Mouse (Mus musculus) kidney, embryonic 15.5 days (tissue): Measurements from ENCODE around the gene Syt16. TPM values are rescaled to one million over a fixed set of nuclear protein-coding genes. Genes with fewer than 3 reads are reported as not detected.

Source experiments
- ATAC-seq: fragments of 200-750 bp; cut with Nextera tagmentation; replicated peaks from 2 replicates; pipeline ENCODE4 v1.8.0; 2017; ENCODE audit warnings: moderate TSS enrichment; ENCODE audit not compliant: low FRiP score
- H3K27ac ChIP-seq: fragments of 300-500 bp; sonication (generic); 2 replicates; pipeline ENCODE4 v1.5.1; 2015; ENCODE audit warnings: mild to moderate bottlenecking, inconsistent platforms
- H3K27me3 ChIP-seq: fragments of 300-500 bp; sonication (generic); 2 replicates; pipeline ENCODE4 v1.6.1; 2015; ENCODE audit warnings: inconsistent platforms
- H3K36me3 ChIP-seq: fragments of 300-500 bp; sonication (generic); 2 replicates; pipeline ENCODE4 v1.6.1; 2015; ENCODE audit warnings: inconsistent platforms
- H3K4me1 ChIP-seq: fragments of 300-500 bp; sonication (generic); 2 replicates; pipeline ENCODE4 v1.6.1; 2015; ENCODE audit warnings: inconsistent platforms
- H3K4me2 ChIP-seq: fragments of 300-500 bp; sonication (generic); 2 replicates; pipeline ENCODE4 v1.6.1; 2015; ENCODE audit warnings: moderate library complexity, mild to moderate bottlenecking, inconsistent platforms
- H3K4me3 ChIP-seq: fragments of 300-500 bp; sonication (generic); replicated peaks from 2 replicates; pipeline ENCODE4 v1.5.1; 2015; ENCODE audit warnings: mild to moderate bottlenecking, inconsistent platforms
- H3K9ac ChIP-seq: fragments of 300-500 bp; sonication (generic); 2 replicates; pipeline ENCODE4 v1.6.1; 2015; ENCODE audit warnings: mild to moderate bottlenecking, inconsistent platforms
- H3K9me3 ChIP-seq: fragments of 300-500 bp; sonication (generic); replicated peaks from 2 replicates; pipeline ENCODE4 v1.6.1; 2016; ENCODE audit warnings: inconsistent platforms
- WGBS: fragments of 180-500 bp; shearing (Covaris S2); methylation state at CpG from one replicate; pipeline ENCODE4 v1.1.7; 2015; ENCODE audit warnings: mixed read lengths; 5-methylcytosine and 5-hydroxymethylcytosine counted together
- polyA plus RNA-seq: library from polyadenylated mRNA; unstranded; fragments of >200 nt; fragmentation: Nextera tagmentation; extraction: Ambion mirVana; gene quantifications from 2 replicates; pipeline ENCODE4 v1.2.1, GENCODE M21; 2015

Gene Syt16
- polyA plus RNA-seq, 1 experiment from 2014 or later: 0.84 TPM

DNA sequence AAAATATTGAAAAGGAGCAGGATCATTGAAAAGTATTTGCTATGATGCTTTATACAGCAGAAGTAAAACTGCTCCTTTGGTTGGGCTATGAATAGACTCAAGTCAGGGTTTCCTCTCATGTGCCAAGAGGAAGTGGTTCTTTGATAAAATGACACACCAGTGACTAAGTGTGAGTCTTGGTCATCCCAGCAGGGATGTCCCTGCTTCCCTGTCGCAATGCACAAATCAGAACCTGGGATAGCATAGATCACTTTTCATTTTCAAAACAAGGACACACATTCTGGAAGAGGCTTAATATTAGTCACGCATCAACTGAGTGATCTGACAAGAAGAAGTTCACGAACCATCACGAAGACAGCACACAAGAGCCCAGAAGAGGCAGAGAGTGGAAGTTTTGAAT lies 195.1 kb downstream of the Syt16 start:
- H3K9me3 ChIP-seq: no peaks in the 10 kb centered on the region
- WGBS: 84% methylated on average over 4 of the region's 4 CpGs
- H3K27ac ChIP-seq: no peak overlapping the region
- H3K9ac ChIP-seq: no peak overlapping the region
- H3K27me3 ChIP-seq: no peaks in the 10 kb centered on the region
- no peak overlapping the region for H3K4me2 ChIP-seq
- no peak overlapping the region for H3K4me3 ChIP-seq
- no peak for ATAC-seq
- no peaks in the 10 kb centered on the region for H3K4me1 ChIP-seq
- no peaks in the 10 kb centered on the region for H3K36me3 ChIP-seq

DNA sequence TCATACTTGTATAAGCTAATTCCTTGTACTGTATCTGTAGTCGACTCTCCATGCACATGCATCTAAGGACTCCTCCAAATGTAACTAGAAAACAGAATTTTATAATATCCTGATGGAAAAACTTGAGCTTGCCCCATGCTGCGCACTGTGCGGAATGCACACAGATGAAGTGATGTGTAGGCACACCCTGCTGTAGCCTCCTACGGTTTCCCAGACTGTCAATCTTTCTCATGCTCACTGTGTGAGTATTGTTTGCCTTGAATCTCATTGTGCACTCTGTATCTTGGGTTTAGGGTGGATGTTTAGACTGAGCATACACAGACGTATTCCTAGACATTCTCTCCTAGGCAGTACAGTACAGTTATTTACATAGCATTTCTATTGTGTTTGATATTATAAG lies 203.9 kb downstream of the Syt16 start:
- 88% methylated on average over 5 of the region's 5 CpGs for WGBS
- no peak overlapping the region for H3K9ac ChIP-seq
- H3K9me3 ChIP-seq: no peaks in the 10 kb centered on the region
- ATAC-seq: no peak
- H3K27ac ChIP-seq: no peak overlapping the region
- H3K4me2 ChIP-seq: no peak overlapping the region
- no peaks in the 10 kb centered on the region for H3K27me3 ChIP-seq
- H3K36me3 ChIP-seq: no peaks in the 10 kb centered on the region
- H3K4me1 ChIP-seq: no peaks in the 10 kb centered on the region
- H3K4me3 ChIP-seq: no peak overlapping the region

DNA sequence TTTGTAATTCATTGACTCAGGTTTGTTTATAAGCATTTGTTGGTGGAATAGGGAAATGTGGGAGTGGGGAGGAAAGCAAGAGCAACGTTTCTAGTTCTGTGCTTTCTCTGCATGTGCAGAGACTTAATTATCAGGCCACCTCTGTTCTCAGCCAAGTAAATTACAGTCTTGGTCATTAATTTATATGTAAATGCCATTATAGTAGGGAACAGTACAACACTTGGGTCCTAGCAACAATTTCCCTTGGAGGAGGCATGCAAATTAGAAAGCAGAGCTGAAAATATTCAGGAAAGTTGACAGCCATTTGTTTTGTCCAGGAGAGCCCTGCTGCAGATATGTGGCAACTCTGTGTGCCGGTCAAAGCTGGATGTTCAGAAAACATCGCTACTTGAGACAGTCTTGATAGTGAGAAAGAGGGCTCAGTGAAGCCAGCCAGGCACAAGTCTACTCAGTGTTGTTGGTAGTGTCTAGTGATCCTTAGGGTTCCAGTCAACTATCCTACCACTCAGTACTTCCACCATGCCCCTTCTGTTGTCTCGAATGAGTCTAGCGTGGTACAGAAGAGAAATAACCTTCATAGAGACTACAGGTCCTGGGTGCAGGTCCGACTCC lies 205.1 kb downstream of the Syt16 start:
- H3K36me3 ChIP-seq: no peaks in the 10 kb centered on the region
- no peaks in the 10 kb centered on the region for H3K9me3 ChIP-seq
- no peak overlapping the region for H3K4me2 ChIP-seq
- no peak for ATAC-seq
- H3K27me3 ChIP-seq: no peaks in the 10 kb centered on the region
- WGBS: 85% methylated on average over 6 of the region's 6 CpGs
- no peak overlapping the region for H3K27ac ChIP-seq
- no peak overlapping the region for H3K4me3 ChIP-seq
- H3K9ac ChIP-seq: no peak overlapping the region
- no peaks in the 10 kb centered on the region for H3K4me1 ChIP-seq

DNA sequence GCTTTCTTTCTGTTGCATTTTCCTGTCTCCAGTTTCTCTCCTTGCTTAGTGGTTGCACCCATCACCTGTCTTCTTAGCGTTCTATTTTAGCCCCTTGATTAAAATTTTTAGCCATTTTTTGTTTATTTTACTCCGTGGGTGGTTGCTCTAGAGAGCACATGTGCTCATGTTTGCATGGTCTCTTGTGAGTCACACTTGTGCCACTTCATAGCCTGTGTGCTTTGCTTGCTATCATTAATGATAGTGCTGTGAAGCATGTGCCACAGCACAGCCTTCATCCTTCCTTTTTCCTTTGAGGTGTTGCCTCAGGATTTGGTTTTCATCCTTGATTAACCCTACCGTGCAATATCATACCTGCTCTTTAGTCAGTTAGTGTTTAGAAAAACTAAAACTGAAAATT lies 214.7 kb downstream of the Syt16 start:
- Histone ChIP-seq H3K9ac (no peak overlapping the region), H3K27ac (no peak overlapping the region), H3K36me3 (no peaks in the 10 kb centered on the region), H3K9me3 (no peaks in the 10 kb centered on the region), H3K4me3 (no peak overlapping the region), H3K4me1 (no peaks in the 10 kb centered on the region), H3K27me3 (no peaks in the 10 kb centered on the region), H3K4me2 (no peak overlapping the region)
- 68% methylated on average over 3 of the region's 3 CpGs for WGBS
- ATAC-seq: no peak

DNA sequence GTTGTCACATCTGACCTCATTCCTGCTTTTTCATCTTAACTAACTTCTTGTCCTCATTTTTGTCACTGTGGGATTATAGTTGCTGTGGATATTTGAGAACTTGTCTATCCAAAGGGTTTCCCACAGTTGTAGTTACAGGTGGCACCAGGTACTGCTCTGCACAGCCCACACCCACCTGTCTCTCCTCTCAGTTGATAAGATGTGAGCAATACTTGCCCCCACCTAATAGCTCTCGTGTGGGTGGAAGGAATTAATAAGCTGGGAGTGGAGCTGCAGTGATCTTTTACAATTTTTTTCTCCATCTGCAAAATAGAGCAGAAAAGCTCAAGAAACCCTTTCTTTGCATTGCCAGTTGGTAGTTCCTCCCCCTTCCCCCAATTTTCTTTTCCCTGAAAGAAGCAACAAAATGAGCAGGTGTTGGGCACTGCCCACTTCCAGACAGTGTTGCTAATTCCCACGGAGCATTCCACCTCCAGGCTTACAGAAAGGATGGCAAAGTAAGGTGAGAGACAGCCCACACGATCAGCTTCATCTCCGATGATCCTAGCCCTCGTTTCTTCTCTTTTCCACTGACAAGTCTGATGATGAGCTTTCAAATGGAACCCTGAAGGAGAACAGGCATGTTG lies 218.8 kb downstream of the Syt16 start:
- Histone ChIP-seq H3K9ac (no peak overlapping the region), H3K9me3 (no peaks in the 10 kb centered on the region), H3K27ac (no peak overlapping the region), H3K36me3 (no peaks in the 10 kb centered on the region), H3K4me1 (no peaks in the 10 kb centered on the region), H3K4me2 (no peak overlapping the region), H3K27me3 (no peaks in the 10 kb centered on the region), H3K4me3 (no peak overlapping the region)
- no peak for ATAC-seq
- 64% methylated on average over 5 of the region's 5 CpGs for WGBS

DNA sequence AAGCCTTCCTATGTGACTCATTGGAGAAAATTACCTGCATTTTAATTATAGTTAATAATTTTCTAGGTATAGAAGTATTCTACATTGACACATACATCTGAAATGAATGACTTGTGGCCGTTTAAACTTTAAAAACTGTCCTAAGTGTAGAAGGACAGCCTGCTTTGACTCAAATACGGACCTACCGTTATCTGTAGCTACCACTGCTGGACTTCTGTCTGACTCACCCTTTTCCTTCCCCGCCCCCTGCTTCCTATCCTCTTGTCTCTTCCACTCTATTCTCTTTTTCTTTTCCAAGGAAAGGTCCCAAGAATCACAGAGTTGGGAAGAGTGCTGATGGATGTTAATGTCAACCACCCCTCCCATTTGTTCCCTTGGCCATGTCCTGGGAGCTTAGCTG lies 222.4 kb downstream of the Syt16 start:
- Histone ChIP-seq H3K27ac (no peak overlapping the region), H3K36me3 (no peaks in the 10 kb centered on the region), H3K9me3 (no peaks in the 10 kb centered on the region), H3K4me2 (no peak overlapping the region), H3K4me3 (no peak overlapping the region), H3K4me1 (no peaks in the 10 kb centered on the region), H3K9ac (no peak overlapping the region), H3K27me3 (no peaks in the 10 kb centered on the region)
- no peak for ATAC-seq
- 90% methylated on average over 4 of the region's 4 CpGs for WGBS

DNA sequence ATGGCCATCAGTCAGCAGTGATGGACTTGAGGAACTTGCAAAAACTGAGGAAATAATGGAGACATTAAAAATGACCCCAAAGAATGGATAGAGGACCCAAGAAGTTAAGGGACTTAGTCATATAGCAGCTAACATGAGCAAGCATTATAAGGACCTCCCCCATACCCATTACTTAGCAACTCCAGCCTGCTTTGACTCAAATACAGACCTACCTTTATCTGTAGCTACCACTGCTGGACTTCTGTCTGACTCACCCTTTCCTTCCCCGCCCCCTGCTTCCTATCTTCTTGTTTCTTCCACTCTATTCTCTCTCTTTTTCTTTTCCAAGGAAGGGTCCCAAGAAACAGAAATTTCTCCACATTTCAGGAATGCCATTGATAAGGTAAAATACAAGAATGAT lies 223.2 kb downstream of the Syt16 start:
- WGBS: 92% methylated on average over 1 of the region's 1 CpGs
- ATAC-seq: no peak

DNA sequence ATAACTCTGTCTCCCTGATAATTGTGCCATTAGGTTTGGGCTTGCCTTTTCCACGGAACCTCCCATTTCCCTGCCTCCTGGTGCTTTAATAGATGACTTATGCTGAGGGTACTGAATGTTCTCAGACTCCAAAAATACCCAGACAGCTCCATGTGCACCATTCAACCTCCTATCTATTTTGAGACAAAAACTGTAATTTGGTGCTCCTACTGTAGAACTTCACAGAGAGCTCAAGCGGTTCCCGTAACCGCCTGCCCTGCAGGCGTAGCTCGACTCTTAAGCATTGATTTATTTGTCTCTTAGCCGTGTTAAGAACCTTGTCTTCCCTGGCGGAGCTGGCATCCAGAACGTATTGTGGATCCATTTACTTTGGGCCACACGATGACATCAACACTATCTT lies 233.3 kb downstream of the Syt16 start:
- H3K4me1 ChIP-seq: no peaks in the 10 kb centered on the region
- no peaks in the 10 kb centered on the region for H3K9me3 ChIP-seq
- no peaks in the 10 kb centered on the region for H3K27me3 ChIP-seq
- no peak overlapping the region for H3K9ac ChIP-seq
- ATAC-seq: no peak
- no peak overlapping the region for H3K27ac ChIP-seq
- no peak overlapping the region for H3K4me2 ChIP-seq
- no peaks in the 10 kb centered on the region for H3K36me3 ChIP-seq
- WGBS: 53% methylated on average over 10 of the region's 10 CpGs
- H3K4me3 ChIP-seq: no peak overlapping the region

More for the DNA sequence above, 223.2 kb downstream of the Syt16 start:
- H3K27me3 ChIP-seq: no peaks in the 10 kb centered on the region
- no peak overlapping the region for H3K9ac ChIP-seq
- H3K4me2 ChIP-seq: no peak overlapping the region
- no peaks in the 10 kb centered on the region for H3K9me3 ChIP-seq
- no peaks in the 10 kb centered on the region for H3K4me1 ChIP-seq
- no peak overlapping the region for H3K27ac ChIP-seq
- H3K4me3 ChIP-seq: no peak overlapping the region
- H3K36me3 ChIP-seq: no peaks in the 10 kb centered on the region

DNA sequence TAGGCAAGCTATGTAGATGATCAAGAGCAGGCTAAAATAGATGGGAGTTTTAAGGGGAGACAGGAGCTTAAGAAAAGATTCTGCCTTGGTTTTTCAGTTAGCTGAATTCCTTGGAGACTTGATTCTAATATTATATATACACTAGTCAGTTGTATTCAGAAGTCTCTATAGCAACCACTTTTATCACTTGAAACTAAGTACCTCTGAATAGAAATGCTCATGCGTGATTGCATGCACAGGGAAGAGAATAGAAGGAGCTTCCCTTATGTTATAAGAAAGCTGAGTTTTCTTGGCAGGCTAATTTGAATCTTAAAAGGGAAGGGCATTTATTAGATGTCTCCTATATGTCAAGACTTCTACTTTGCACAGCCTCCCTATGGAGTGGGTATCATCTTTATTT lies 235.4 kb downstream of the Syt16 start:
- H3K27ac ChIP-seq: no peak overlapping the region
- 92% methylated on average over 1 of the region's 1 CpGs for WGBS
- H3K4me2 ChIP-seq: no peak overlapping the region
- no peak overlapping the region for H3K9ac ChIP-seq
- H3K27me3 ChIP-seq: no peaks in the 10 kb centered on the region
- H3K36me3 ChIP-seq: no peaks in the 10 kb centered on the region
- no peak overlapping the region for H3K4me3 ChIP-seq
- no peak for ATAC-seq
- no peaks in the 10 kb centered on the region for H3K4me1 ChIP-seq
- H3K9me3 ChIP-seq: no peaks in the 10 kb centered on the region

DNA sequence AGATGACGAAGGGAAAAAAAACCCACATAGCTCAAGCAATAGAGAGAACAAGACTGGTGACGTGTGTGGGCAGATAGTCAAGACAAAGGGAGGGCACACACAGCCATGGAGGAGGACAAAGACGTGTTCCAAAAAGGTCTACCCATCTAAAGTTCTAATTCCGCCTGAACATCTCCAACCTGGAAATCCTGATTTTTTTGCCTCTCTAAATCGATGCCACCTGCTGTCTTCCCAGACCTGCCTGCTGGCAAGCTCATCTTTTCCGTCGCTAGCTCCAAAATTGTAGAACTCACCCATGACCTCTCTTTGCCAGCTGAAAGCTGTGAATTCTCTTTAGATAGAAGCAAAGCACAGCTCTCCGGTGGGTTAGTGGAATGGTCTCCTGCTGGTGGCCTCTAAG lies 238.7 kb downstream of the Syt16 start:
- H3K4me3 ChIP-seq: no peak overlapping the region
- WGBS: 88% methylated on average over 8 of the region's 8 CpGs

DNA sequence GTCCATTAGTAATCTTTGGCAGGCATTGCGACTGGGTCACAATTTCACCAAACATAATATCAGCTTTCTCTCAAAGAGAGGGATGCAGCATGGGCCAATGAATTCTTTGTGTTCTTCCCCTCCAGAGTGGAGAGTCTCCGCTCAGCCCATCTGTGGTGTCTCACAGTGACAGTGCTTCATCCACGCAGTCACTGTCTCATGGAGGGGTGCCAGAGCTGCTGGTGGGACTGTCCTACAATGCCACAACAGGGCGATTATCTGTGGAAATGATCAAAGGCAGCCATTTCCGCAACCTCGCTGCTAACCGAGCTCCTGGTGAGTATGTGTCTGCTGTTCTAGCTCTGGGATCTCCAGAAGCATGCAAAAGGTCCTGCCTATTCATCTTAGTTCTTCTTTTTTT lies 240.6 kb downstream of the Syt16 start:
- 76% methylated on average over 7 of the region's 7 CpGs for WGBS
- Histone ChIP-seq H3K36me3 (no peaks in the 10 kb centered on the region), H3K4me1 (no peaks in the 10 kb centered on the region), H3K27ac (no peak overlapping the region), H3K9ac (no peak overlapping the region), H3K9me3 (no peaks in the 10 kb centered on the region), H3K4me2 (no peak overlapping the region), H3K27me3 (no peaks in the 10 kb centered on the region), H3K4me3 (no peak overlapping the region)
- ATAC-seq: no peak

More for the DNA sequence above, 238.7 kb downstream of the Syt16 start:
- no peak for ATAC-seq
- Histone ChIP-seq H3K36me3 (no peaks in the 10 kb centered on the region), H3K27ac (no peak overlapping the region), H3K4me1 (no peaks in the 10 kb centered on the region), H3K4me2 (no peak overlapping the region), H3K9me3 (no peaks in the 10 kb centered on the region), H3K27me3 (no peaks in the 10 kb centered on the region), H3K9ac (no peak overlapping the region)

DNA sequence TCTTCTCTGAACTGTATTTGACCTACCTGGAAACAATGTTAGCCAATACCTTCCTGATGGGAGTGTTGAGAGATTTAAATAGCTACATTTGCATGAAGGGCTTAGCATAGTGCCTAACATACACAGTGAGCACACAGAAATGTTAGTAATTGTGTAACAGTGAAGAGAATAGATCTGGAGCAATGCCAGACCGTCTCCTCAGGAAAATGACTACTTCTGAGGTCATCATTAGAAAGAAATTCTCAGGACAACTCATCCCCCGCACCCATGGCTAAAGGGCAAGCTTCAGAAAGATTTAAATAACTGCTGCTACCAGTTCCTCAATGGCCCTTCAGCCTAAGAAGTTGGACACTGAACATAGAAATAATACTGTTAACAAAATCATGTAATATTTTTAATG lies 241.3 kb downstream of the Syt16 start:
- Histone ChIP-seq H3K4me3 (no peak overlapping the region), H3K27ac (no peak overlapping the region), H3K36me3 (no peaks in the 10 kb centered on the region), H3K4me1 (no peaks in the 10 kb centered on the region), H3K4me2 (no peak overlapping the region), H3K27me3 (no peaks in the 10 kb centered on the region), H3K9ac (no peak overlapping the region), H3K9me3 (no peaks in the 10 kb centered on the region)
- 68% methylated on average over 2 of the region's 2 CpGs for WGBS
- no peak for ATAC-seq

DNA sequence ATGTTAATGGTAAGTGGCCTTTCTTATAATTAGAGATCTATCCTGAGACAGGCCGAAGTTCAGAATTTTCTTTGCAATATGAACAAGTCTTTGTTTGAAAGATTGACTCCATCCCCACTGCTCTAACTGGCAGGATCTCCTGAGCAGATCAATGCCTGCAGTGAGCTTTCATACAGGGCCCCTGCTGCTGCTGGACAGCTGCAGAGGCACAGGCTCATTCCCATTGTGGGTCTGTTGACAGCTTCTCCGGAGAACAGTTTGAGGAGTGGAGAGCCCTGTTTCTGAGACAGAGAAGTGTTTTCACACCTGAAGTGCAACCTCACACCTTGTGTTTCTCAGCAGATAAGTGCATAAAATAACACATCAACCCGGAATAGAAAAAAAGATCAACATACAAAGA lies 267.4 kb downstream of the Syt16 start:
- Histone ChIP-seq H3K4me1 (no peaks in the 10 kb centered on the region), H3K27me3 (no peaks in the 10 kb centered on the region), H3K4me3 (no peak overlapping the region), H3K36me3 (no peaks in the 10 kb centered on the region), H3K4me2 (no peak overlapping the region), H3K9me3 (no peaks in the 10 kb centered on the region), H3K27ac (no peak overlapping the region), H3K9ac (no peak overlapping the region)
- WGBS: 36% methylated on average over 3 of the region's 3 CpGs
- ATAC-seq: no peak
